Mouse (Mus musculus) brain, embryonic 14.5 days (tissue): Measurements from ENCODE around the gene Pitx1. TPM values are rescaled to one million over a fixed set of nuclear protein-coding genes. Genes with fewer than 3 reads are reported as not detected.

ENCODE experiments used
- DNase-seq: peaks from one replicate; pipeline ENCODE4 v3.0.0-alpha.2; 2011; ENCODE audit warnings: low read depth
- CTCF ChIP-seq: fragments of 200-500 bp; IDR thresholded peaks from 2 replicates; pipeline ENCODE4 v1.5.1; 2012; ENCODE audit warnings: inconsistent platforms, mild to moderate bottlenecking, moderate library complexity, borderline replicate concordance; ENCODE audit not compliant: insufficient read depth, insufficient read length; ENCODE audit errors: extremely low read depth
- POLR2A ChIP-seq: fragments of 200-500 bp; IDR thresholded peaks from 2 replicates; pipeline ENCODE4 v1.6.1; 2012; ENCODE audit warnings: mild to moderate bottlenecking, inconsistent platforms, borderline replicate concordance; ENCODE audit not compliant: poor library complexity, insufficient read depth, insufficient read length, severe bottlenecking; ENCODE audit errors: extremely low read depth
- polyA plus RNA-seq: library from polyadenylated mRNA; depleted of rRNA; stranded (reverse); fragments of >200 nt; gene quantifications from 2 replicates; pipeline ENCODE4 v1.2.3, GENCODE M21; 2012; rRNA removed

The Pitx1 gene
- polyA plus RNA-seq, 1 experiment, result 1.4 TPM

DNA sequence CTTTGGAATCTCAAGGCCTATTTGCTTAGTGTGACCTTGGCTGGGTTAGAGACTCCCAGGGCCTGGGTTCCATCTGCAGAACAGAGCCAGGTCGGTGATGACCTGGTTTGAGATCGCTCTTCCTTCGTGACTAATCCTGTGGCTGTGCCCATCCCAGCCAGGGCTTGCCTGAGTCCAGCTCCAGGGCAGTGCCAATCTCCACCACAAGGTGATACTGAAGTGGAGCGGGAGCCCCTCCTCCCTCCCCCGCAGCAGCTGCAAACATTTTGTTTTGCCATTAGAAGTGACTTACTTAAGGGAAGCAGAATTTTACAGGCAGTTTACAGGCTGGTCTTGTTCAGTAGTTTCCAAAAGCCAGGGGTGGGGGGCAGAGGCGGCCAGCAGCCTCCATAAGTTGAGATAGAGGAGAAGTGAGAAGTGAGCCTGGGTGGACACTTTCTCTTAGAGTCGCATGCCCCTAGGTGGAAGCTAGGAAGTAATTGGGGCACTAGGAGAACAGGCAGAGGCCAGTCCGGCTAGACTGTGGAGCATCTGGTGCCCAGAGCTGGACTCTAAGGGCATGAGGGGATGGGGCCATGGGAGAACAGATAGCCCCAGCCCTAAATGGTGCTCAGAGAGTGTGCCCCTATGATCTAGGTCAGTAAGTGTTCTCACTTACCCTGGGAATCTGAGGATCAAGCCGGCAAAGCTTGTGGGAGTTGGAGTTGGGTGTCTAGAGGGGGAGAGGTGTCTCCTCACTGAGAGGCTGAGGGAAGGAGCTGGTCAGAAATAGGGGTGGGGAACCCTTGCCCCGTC lies 11.6 kb downstream of the Pitx1 start:
- no peak for DNase-seq
- TF ChIP-seq POLR2A (no peak), CTCF (peak; percentile 27; the same call in 1 of the 2 replicates)

- TF ChIP-seq CTCF (no peak), POLR2A (no peak)
- no peak for DNase-seq
Measured at GRCm38 (mm10) chr13:55822499-55822898, 13.5 kb downstream of the Pitx1 start.

DNA sequence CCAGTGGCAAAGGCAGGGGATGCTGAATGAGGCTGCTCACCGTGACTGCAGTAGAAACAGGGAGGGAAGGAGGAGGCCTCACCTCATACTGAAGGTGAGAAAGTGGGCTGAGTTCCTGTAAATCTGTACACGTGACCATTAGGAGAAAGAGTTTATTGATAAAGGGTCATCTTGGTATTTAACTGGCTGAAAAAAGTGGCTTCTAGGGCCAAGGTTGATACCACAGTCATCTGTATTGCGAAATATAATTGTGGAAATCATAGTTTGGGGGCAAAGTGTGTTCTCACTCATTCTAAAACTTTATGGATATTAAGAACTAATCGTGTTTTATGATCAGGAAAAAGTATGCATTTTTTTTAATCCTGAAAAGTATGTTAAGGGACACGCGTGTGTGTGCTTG lies 21.2 kb downstream of the Pitx1 start:
- no peak for DNase-seq
- TF ChIP-seq POLR2A (no peak), CTCF (no peak)

- no peak for DNase-seq
- TF ChIP-seq POLR2A, result no peak
- no peak for TF ChIP-seq CTCF
Measured at GRCm38 (mm10) chr13:55813490-55814016, 22.4 kb downstream of the Pitx1 start.

- TF ChIP-seq POLR2A (no peak), CTCF (no peak)
- no peak for DNase-seq
Measured at GRCm38 (mm10) chr13:55810947-55811346, 25.0 kb downstream of the Pitx1 start.

- DNase-seq, result no peak
- TF ChIP-seq POLR2A (no peak), CTCF (no peak)
Measured at GRCm38 (mm10) chr13:55809707-55810106, 26.3 kb downstream of the Pitx1 start.

GRCm38 (mm10) chr13:55809041-55809623 lies 26.9 kb downstream of the Pitx1 start:
- no peak for DNase-seq
- TF ChIP-seq POLR2A, result no peak
- no peak for TF ChIP-seq CTCF

DNA sequence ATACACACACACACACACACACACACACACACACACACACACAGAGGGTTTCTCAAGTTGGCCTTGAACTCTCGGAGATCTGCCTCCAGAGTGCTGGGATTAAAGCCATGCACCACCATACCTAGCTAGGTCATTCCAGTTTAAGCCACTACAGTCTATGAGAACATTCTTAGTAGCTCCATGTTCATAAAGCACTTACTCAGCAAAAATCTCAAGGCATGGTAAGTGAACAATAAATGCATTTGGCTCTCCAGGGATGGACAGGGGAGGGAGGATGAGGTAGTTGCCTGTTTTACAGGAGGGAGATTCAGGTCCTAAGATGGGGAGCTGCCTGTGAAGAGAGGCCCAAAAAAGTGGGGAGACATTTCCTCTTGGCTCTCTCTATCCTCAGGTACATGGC lies 32.0 kb downstream of the Pitx1 start:
- TF ChIP-seq CTCF, result no peak
- no peak for DNase-seq

DNA sequence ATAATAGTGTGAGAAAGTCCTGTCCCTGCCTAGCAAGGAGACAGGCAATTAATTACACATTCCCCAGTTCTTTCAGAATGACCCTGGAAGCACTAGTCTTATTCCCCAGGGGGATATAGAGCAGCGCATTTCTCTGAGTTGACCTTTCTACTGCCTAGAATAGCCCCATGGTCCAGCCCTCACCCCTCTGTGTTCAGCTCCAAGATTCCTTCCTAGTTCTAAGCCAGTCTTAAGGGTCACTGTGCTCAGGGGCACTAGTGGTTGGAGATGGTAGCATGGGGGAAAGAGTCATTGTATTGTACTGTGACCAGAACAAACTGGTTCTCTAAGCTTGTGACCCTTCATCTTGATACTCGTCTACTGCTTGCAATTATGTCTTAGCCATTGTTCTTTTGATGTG lies 34.7 kb downstream of the Pitx1 start:
- no peak for TF ChIP-seq POLR2A
- TF ChIP-seq CTCF, result no peak
- DNase-seq, result no peak

GRCm38 (mm10) chr13:55786120-55786519 lies 49.9 kb downstream of the Pitx1 start:
- TF ChIP-seq CTCF (no peak), POLR2A (no peak)
- DNase-seq, result no peak

GRCm38 (mm10) chr13:55784268-55784667 lies 51.7 kb downstream of the Pitx1 start, which contains the start of gene Catsper3:
Catsper3 (plus strand) TSS chr13:55784568.
- DNase-seq, result no peak
- TF ChIP-seq CTCF (no peak), POLR2A (no peak)

GRCm38 (mm10) chr13:55775056-55775455 lies 60.9 kb downstream of the Pitx1 start:
- DNase-seq, result no peak
- no peak for TF ChIP-seq POLR2A
- no peak for TF ChIP-seq CTCF

Other genes starting within 250 kb of the Pitx1 start
- gene B4galt7, start 236.3 kb downstream of the Pitx1 start, polyA plus RNA-seq, result 47.2 and 57.5 TPM in 2 replicates
- 74.6 and 80.9 TPM in 2 replicates for gene Caml, start 213.2 kb downstream of the Pitx1 start, polyA plus RNA-seq
- gene Ddx46, start 201.2 kb downstream of the Pitx1 start, polyA plus RNA-seq, result 46.6 and 52.7 TPM in 2 replicates
- 93.4 and 93.8 TPM in 2 replicates for gene B230219D22Rik, start 143.1 kb downstream of the Pitx1 start, polyA plus RNA-seq
- 73.0 and 73.1 TPM in 2 replicates for gene Txndc15, start 121.5 kb downstream of the Pitx1 start, polyA plus RNA-seq
- 12.6 and 17.5 TPM in 2 replicates for gene Pcbd2, start 108.8 kb downstream of the Pitx1 start, polyA plus RNA-seq
- gene Catsper3, start 51.6 kb downstream of the Pitx1 start, polyA plus RNA-seq, result 0.05 and 0.06 TPM in 2 replicates